Mouse (Mus musculus) urinary bladder, adult 18-20 months (tissue): ENCODE data around the gene Map4k4.
A peak's percentile ranks its signal among the peaks of the same experiment; 100 is the strongest.

ENCODE experiments used
- DNase-seq, 2 experiments: peaks; one replicate each; pipeline ENCODE4 v3.0.0; 2022; ENCODE audit warnings: low spot score in 2 of 2, mixed read lengths in 2 of 2

The Map4k4 gene

GRCm38 (mm10) chr1:39898686-39899085, 2.0 kb upstream of the Map4k4 start:
- DNase-seq: no peak

- peak; percentile 29 to 76 for DNase-seq
These were observed 524 bp downstream of the Map4k4 start for GRCm38 (mm10) chr1:39901063-39901811.

- DNase-seq: no peak
These were observed 1.4 kb downstream of the Map4k4 start for GRCm38 (mm10) chr1:39901851-39902703.

GRCm38 (mm10) chr1:39902704-39903151, 2.0 kb downstream of the Map4k4 start:
- DNase-seq: peak in 1 of 2 experiments; percentile 51

GRCm38 (mm10) chr1:39904720-39905119, 4.0 kb downstream of the Map4k4 start:
- DNase-seq: no peak

DNA sequence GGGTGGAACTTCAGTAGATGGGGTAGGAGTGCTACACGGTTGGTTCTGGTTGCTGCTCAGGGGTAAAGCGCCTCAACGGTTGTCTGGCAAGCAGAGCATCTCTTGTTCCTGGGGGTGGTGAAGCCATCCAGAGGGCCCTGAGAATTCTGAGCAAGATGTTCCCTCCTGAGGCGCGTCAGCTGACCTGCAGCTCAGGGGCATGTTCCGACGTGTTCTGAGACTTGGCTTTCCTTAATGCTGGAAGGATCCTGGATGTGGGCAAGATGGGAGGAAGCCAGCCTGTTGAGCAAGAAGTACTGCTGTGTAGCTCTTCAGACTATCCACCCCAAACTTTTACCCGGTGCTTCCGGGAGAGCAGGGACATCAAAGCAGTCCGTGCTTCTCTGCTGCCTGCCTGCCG, 6.2 kb downstream of the Map4k4 start:
- DNase-seq: no peak

DNA sequence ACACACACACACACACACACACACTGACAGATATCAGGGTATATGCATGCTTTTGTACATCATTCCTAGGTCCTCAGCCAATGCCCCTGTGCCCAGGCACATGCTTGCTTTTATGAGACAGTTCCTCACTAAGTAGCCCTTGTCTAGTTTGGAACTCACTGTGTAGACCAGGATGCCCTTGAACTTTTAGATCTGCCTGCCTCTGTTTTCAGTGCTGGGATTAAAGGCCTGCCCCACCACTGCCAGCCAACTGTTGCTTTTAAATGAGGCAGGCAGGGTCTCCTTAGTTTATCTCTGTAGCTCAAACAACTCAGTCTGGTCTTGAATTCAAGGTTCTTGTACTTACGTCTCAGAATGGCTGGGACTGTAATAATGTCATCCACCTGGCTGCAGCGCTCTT, 8.3 kb downstream of the Map4k4 start:
- DNase-seq: no peak

- no peak for DNase-seq
These were observed 10.7 kb downstream of the Map4k4 start for GRCm38 (mm10) chr1:39911446-39911845.

DNA sequence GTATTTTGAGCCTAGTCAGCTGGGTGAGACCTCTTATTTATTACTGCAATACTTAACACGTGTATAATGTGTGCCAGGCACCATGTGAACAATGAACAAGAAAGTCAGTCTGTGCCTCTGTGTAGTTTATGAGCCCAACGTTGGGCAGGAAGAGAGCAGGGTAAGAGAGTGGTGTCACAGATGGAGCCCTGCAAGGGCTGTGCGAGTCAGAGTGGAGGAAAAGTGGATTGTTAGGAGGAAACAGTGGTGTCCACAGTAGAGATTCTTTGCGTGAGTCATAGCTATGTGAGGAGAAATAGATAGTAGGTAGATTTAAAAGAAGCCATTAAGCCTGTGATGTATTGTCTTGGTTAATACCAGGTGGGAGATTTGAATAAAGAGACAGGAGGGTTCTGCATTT, 12.5 kb downstream of the Map4k4 start:
- DNase-seq: no peak

GRCm38 (mm10) chr1:39916144-39916543, 15.4 kb downstream of the Map4k4 start:
- DNase-seq: no peak

- DNase-seq: no peak
These were observed 17.3 kb downstream of the Map4k4 start for GRCm38 (mm10) chr1:39917855-39918516.

- no peak for DNase-seq
These were observed 17.9 kb downstream of the Map4k4 start for GRCm38 (mm10) chr1:39918517-39919115.

DNA sequence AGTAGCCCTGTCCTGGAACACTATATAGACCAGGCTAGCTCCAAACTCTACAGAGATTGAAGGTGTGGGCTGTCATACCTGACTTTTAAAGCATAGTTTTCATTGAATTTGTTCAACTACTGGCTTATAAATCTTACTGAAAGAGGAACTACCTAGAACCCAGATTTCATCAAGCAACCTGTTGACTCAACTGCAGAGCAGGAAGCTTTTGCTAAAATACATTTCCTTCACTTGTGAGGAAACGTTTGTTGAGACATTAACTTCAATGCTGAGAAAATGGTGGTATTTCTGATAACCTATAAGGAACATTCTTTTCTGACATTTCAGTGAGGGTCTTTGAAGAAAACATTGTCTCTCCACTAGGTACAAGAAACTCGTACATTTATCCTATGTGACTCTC, 19.9 kb downstream of the Map4k4 start:
- DNase-seq: no peak

DNA sequence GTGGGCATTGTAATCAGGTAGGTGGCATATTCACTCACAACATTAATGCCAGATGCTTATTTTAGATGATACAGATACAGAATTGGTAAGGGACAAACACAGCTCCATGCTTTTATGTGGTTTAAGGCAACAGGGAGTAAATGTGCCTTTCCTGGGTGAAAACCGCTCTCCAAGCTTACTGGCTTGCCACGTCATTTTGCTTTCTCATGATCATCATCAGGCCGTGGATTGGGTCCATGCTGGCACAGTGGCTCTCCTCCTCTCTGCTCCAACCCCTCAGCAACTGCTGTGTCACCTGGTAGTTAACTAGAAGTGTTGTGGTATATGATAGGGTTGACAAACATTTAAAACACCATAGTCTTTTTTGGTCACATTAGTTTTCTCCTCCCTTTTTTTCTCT, 21.3 kb downstream of the Map4k4 start:
- no peak for DNase-seq

DNA sequence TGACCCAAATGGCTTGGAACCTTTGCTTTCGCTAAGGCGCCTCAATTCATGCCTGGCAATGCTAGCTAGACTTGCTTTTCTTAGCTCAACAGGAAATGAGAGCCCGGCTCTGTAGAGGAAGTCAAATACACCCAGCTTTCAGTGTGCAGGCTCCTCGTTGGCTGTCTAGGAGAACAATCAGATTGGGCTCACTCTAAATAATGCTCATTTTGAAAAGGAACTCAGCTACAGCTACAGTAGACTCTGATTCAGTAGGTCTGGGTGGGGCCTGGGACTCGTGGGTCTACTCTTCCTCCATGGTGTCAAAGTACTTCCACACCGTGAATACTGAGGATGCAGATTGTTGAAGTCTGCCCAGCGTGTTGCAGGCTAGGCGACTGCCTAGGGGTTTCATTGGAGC, 22.0 kb downstream of the Map4k4 start:
- DNase-seq: no peak

DNA sequence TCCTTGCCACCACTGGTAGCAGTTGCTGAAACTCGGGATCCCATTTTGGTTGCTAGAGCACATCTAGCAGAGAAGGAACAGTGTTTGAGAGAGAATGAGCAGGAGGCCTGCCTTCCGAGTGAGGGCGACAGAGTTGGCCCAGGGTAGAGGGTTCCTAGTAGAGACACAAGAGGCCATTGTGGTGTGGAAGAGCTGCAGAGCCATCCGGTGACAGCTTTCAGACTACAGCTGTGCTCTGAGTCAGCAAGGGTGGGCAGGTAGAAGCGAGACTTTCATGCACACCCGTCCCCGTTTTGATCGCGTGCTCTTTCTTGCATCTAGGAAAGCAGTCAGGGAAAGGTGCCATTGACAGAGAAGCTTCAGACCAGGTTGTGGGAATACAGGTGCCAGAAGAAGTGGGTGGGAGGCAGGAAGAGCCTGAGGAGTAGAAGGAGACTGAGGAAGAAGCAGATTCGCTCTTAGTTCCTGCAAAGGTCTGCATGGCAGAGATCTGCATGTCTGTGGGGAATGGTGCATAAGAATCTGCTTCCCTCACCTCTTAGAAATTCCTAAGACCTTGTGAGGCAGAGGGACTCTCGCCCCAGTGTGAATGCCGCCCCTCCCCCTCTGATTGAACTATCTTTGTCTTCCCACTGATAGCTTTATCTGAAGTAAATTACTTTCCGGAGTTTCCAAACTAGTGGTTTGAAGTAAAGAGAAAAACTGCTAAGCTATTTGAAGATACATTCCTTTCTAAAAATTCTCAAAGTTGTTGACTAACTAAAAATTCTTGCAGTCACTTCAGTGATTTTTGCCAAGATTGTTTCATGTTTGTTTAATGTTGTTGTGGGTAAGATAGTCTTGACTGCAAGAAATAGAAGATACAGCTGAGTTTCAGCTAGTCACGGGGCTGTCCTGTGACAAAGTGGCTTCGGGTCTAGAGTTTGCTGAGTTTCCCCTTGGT, 23.0 kb downstream of the Map4k4 start:
- DNase-seq: no peak

GRCm38 (mm10) chr1:39931055-39931454, 30.3 kb downstream of the Map4k4 start:
- no peak for DNase-seq

DNA sequence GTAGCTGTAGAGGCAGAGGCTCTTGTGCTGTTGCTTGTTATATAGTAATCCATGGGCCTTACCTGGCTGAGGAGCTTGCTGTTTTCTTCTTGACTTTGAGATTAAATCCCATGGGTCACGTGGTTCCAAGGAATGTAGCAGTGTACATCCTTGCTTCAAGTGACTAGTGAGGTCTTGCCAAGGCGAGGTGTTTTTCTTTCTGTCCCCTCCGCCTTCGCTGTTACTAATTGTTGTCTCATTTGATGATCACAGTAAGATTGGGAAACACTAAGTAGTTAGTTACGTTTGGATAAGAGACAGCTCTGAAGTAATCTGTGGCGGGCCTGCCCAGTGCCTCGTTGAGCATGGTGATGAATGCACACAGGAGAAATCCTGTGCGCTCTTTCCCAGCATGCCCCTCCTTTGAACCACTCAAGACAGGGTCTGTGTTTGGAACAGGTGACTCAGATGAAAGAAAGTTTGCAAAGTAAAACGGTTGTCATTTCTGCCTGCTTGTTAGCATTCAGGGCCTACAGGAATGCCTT, 31.6 kb downstream of the Map4k4 start:
- no peak for DNase-seq

- no peak for DNase-seq
These were observed 32.2 kb downstream of the Map4k4 start for GRCm38 (mm10) chr1:39932922-39933321.

DNA sequence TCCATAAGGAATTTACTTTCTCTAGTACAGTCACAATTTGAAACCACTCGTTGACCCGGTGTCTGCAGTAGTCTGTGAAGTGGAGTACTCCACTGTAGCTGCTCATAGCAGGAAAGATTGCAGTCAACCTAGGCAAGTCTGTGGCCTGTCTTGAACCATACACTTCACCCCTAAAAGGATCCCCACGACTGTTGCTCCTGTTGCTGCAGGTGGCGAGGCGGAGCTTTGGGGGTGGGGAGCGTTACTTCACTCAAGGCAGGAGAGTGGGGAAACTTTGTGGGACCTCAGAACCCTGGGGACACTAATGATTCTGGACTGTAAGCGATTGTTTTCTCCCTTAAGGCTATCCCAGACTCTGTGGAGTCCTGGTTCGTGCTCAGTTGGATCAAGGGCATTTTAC, 34.2 kb downstream of the Map4k4 start:
- no peak for DNase-seq

DNA sequence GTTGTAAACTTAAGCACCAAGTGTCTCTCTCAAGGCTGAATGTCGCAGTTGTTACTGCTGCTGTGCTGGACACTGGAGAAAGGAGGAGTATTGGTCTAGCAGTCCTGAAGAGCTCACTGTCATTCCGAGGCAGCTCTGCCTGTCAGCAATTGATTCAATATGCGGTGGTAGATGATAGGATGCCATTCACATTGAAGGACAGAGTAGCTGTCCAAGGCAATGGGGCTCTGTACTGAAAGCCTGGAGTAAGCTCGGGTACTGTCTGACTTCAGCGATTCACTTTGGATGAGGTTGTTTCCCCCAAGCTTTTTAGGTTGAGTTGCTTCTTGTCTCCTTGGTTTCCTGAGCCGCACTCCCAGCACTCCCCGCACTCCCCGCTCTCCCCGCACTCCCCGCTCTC, 34.9 kb downstream of the Map4k4 start:
- no peak for DNase-seq
